15 mouse cellular contexts compared by ENCODE assay signal in genomic region chr15:100414011-100414410, GRCm38 (mm10). TPM values are rescaled to one million over a fixed set of nuclear protein-coding genes. Genes with fewer than 3 reads are reported as not detected.
DNase-seq lines count a peak whose midpoint lies in the region; ATAC-seq and TF ChIP-seq lines count a peak whose summit lies in the region.
"Had no signal": no experiment of that assay in that cellular context is flagged by ENCODE, and none has a peak within 500 bp of the region (broad histone marks: within the 10 kb centered on the region; RNA-seq: fewer than 3 reads in every experiment).

No protein-coding gene starts in this region.

- no peak overlapping the region for H3K27ac ChIP-seq in hindbrain, postnatal 0 days
- no peak overlapping the region for H3K27ac ChIP-seq in heart, adult 2 months
- H3K27ac ChIP-seq: embryonic facial prominence, embryonic 13.5 days; macrophage had no signal

- intact Hi-C loops in heart, adult 2 months (cut with DNase I), result no loop called here

- peak; percentile 62 for DNase-seq in gastrocnemius, adult 18-20 months (ENCODE audit: low spot score)
- DNase-seq in gastrocnemius, postnatal 10 days, result no peak
- DNase-seq in CD8-positive naive resting alpha-beta T cell, adult 2 months (ENCODE audit: low read depth in 2 of 2, low spot score in 2 of 2), result peak; percentile 14 to 27
- DNase-seq in kidney, postnatal 25 days, result peak; percentile 52 to 76
- peak; percentile 61 to 74 for DNase-seq in thymus, adult 18-20 months
- DNase-seq in hindbrain, postnatal 0 days (ENCODE audit: low spot score), result no peak
- no peak for DNase-seq in heart, adult 2 months
- DNase-seq: right cerebral cortex, postnatal 4 days had no signal

- no peak overlapping the region for H3K4me3 ChIP-seq in hindbrain, postnatal 0 days (ENCODE audit: low read length)
- no peak overlapping the region for H3K4me3 ChIP-seq in heart, adult 2 months
- H3K4me3 ChIP-seq: embryonic facial prominence, embryonic 13.5 days had no signal

- TF ChIP-seq EP300 in heart, adult 2 months (IDR thresholded peaks at IDR 0.05; ENCODE audit: insufficient read depth, low read depth, low read length), result no peak

- WGBS in hindbrain, postnatal 0 days, result 73% methylated on average over 4 of the region's 4 CpGs
- 55% methylated on average over 4 of the region's 4 CpGs for WGBS in heart, adult 2 months

- no peaks in the 10 kb centered on the region for H3K27me3 ChIP-seq in hindbrain, postnatal 0 days (ENCODE audit: insufficient read depth, low read length)
- H3K27me3 ChIP-seq in heart, adult 2 months (ENCODE audit: control insufficient read depth, insufficient read depth, low read length), result no peaks in the 10 kb centered on the region
- H3K27me3 ChIP-seq: embryonic facial prominence, embryonic 13.5 days had no signal

- no peak for TF ChIP-seq CTCF in hindbrain, postnatal 0 days (IDR thresholded peaks at IDR 0.05; ENCODE audit: low read depth)
- TF ChIP-seq CTCF in heart, adult 2 months (IDR thresholded peaks at IDR 0.05), result no peak

- ATAC-seq in erythroblast, adult 5-6 weeks (replicated peaks; ENCODE audit: low FRiP score, poor library complexity, severe bottlenecking), result no peak
- ATAC-seq in hindbrain, postnatal 0 days, result no peak
- ATAC-seq: hindbrain, embryonic 16.5 days had no signal

- TF ChIP-seq POLR2A in heart, adult 2 months (IDR thresholded peaks at IDR 0.05; ENCODE audit: insufficient read depth, low read depth, low read length), result no peak

- H3K9ac ChIP-seq in hindbrain, postnatal 0 days (replicated peaks; ENCODE audit: low read length), result no peak overlapping the region
- no peak overlapping the region for H3K9ac ChIP-seq in heart, adult 2 months (ENCODE audit: low read depth, low read length)
- H3K9ac ChIP-seq: embryonic facial prominence, embryonic 13.5 days had no signal

- H3K4me2 ChIP-seq in hindbrain, postnatal 0 days (ENCODE audit: low read depth, low read length), result no peak overlapping the region
- H3K4me2 ChIP-seq: embryonic facial prominence, embryonic 13.5 days had no signal

- peaks cover 8% of the 10 kb centered on the region; the same call in 1 of the 2 replicates for H3K36me3 ChIP-seq in hindbrain, postnatal 0 days (ENCODE audit: insufficient read depth, low read length)
- H3K36me3 ChIP-seq in heart, adult 2 months (ENCODE audit: control insufficient read depth, insufficient read depth, low read length), result no peaks in the 10 kb centered on the region

- no peaks in the 10 kb centered on the region for H3K9me3 ChIP-seq in hindbrain, postnatal 0 days (ENCODE audit: low read length)
- H3K9me3 ChIP-seq: embryonic facial prominence, embryonic 13.5 days had no signal

- H3K4me1 ChIP-seq in hindbrain, postnatal 0 days (ENCODE audit: insufficient read depth, low read length), result no peaks in the 10 kb centered on the region
- H3K4me1 ChIP-seq in heart, adult 2 months (ENCODE audit: control insufficient read depth, insufficient read depth, low read length), result peaks cover 4% of the 10 kb centered on the region

- H3K79me2 ChIP-seq in heart, adult 2 months (replicated peaks; ENCODE audit: control insufficient read depth, insufficient read depth, low read length), result peaks cover 5% of the 10 kb centered on the region

RNA-seq across cellular contexts. Expression of gene Gm5475, which starts 7.9 kb away (rescaled TPM):
- total RNA-seq in gastrocnemius, adult 18-20 months (2021), result under 1 TPM in 1 of 2 experiments, not detected in 1; 0.09 TPM
- under 1 TPM in 1 of 2 experiments, not detected in 1; 0.18 TPM for total RNA-seq in gastrocnemius, postnatal 10 days (2021)
- total RNA-seq in erythroblast, adult 5-6 weeks (2015; ENCODE audit: low replicate concordance), result not detected in 2 replicates
- not detected in 2 replicates for total RNA-seq in erythroblast, adult 5-6 weeks (2017; ENCODE audit: low replicate concordance)
- total RNA-seq in hindbrain, postnatal 0 days (2014; rRNA removed), result not detected in 2 replicates
- 0.10 and 0.19 TPM in 2 replicates for polyA plus RNA-seq in hindbrain, postnatal 0 days (2015; fragmentation: Nextera tagmentation; extraction: Ambion mirVana)
- not detected for total RNA-seq in heart, adult 2 months (2021)
- not detected in 2 replicates for polyA plus RNA-seq in heart, adult 2 months (2012; rRNA removed)
- total RNA-seq: left cerebral cortex, postnatal 36 days had no signal
- polyA plus RNA-seq: embryonic facial prominence, embryonic 13.5 days; macrophage had no signal

RNA-seq across cellular contexts. Expression of gene Slc11a2, which starts 10.9 kb away (rescaled TPM):
- 10 to 100 TPM; 34.5 to 40.0 TPM for total RNA-seq in gastrocnemius, adult 18-20 months (2021)
- 10 to 100 TPM; 23.3 to 31.9 TPM for total RNA-seq in gastrocnemius, postnatal 10 days (2021)
- 14.6 and 18.3 TPM in 2 replicates for total RNA-seq in erythroblast, adult 5-6 weeks (2015; ENCODE audit: low replicate concordance)
- 20.1 and 23.8 TPM in 2 replicates for total RNA-seq in erythroblast, adult 5-6 weeks (2017; ENCODE audit: low replicate concordance)
- total RNA-seq in hindbrain, postnatal 0 days (2014; rRNA removed), result 25.1 and 40.1 TPM in 2 replicates
- polyA plus RNA-seq in hindbrain, postnatal 0 days (2015; fragmentation: Nextera tagmentation; extraction: Ambion mirVana), result 14.5 and 18.5 TPM in 2 replicates
- 10 to 100 TPM; 38.9 to 43.7 TPM for total RNA-seq in heart, adult 2 months (2021)
- polyA plus RNA-seq in heart, adult 2 months (2012; rRNA removed), result 24.4 and 45.6 TPM in 2 replicates

RNA-seq across cellular contexts. Expression of gene Higd1c, which starts 49.7 kb away (rescaled TPM):
- total RNA-seq in gastrocnemius, adult 18-20 months (2021), result not detected
- not detected for total RNA-seq in gastrocnemius, postnatal 10 days (2021)
- total RNA-seq in erythroblast, adult 5-6 weeks (2015; ENCODE audit: low replicate concordance), result not detected in 2 replicates
- not detected in 2 replicates for total RNA-seq in erythroblast, adult 5-6 weeks (2017; ENCODE audit: low replicate concordance)
- total RNA-seq in hindbrain, postnatal 0 days (2014; rRNA removed), result not detected in 2 replicates
- not detected in 2 replicates for polyA plus RNA-seq in hindbrain, postnatal 0 days (2015; fragmentation: Nextera tagmentation; extraction: Ambion mirVana)
- total RNA-seq in heart, adult 2 months (2021), result not detected
- not detected in 2 replicates for polyA plus RNA-seq in heart, adult 2 months (2012; rRNA removed)
- total RNA-seq: left cerebral cortex, postnatal 36 days had no signal
- polyA plus RNA-seq: embryonic facial prominence, embryonic 13.5 days; gonadal fat pad, adult 2 months; hindbrain, embryonic 16.5 days; macrophage; neural tube, embryonic 11.5 days had no signal

RNA-seq across cellular contexts. Expression of gene Letmd1, which starts 54.8 kb away (rescaled TPM):
- total RNA-seq in gastrocnemius, adult 18-20 months (2021), result 1 to 10 TPM; 6.7 to 7.5 TPM
- 10 to 100 TPM; 11.1 to 15.7 TPM for total RNA-seq in gastrocnemius, postnatal 10 days (2021)
- 4.4 and 4.8 TPM in 2 replicates for total RNA-seq in erythroblast, adult 5-6 weeks (2015; ENCODE audit: low replicate concordance)
- total RNA-seq in erythroblast, adult 5-6 weeks (2017; ENCODE audit: low replicate concordance), result 2.5 and 3.7 TPM in 2 replicates
- 79.5 and 88.6 TPM in 2 replicates for total RNA-seq in hindbrain, postnatal 0 days (2014; rRNA removed)
- 44.7 and 45.6 TPM in 2 replicates for polyA plus RNA-seq in hindbrain, postnatal 0 days (2015; fragmentation: Nextera tagmentation; extraction: Ambion mirVana)
- total RNA-seq in heart, adult 2 months (2021), result 10 to 100 TPM; 13.0 to 13.1 TPM
- 31.2 and 32.3 TPM in 2 replicates for polyA plus RNA-seq in heart, adult 2 months (2012; rRNA removed)

Comparison
In these comparisons a context has a peak if more than half of its experiments do, and no peak if none do; other contexts are left out.
1. DNase-seq: peak in gastrocnemius, adult 18-20 months (single experiment), CD8-positive naive resting alpha-beta T cell, adult 2 months (2 of 2), kidney, postnatal 25 days (2 of 2) and thymus, adult 18-20 months (2 of 2); none in gastrocnemius, postnatal 10 days (single experiment), hindbrain, postnatal 0 days (single experiment) and heart, adult 2 months (0 of 2).